Mouse (Mus musculus) adrenal gland, adult 2 months (tissue): ENCODE results near the gene Ssxb6. TPM values are rescaled to one million over a fixed set of nuclear protein-coding genes. Genes with fewer than 3 reads are reported as not detected.
"Not testable (repeated sequence)": the region's sequence is repeated elsewhere in the genome, so short reads cannot be mapped to it uniquely, and the experiment has no call there.

Source experiments
- DNase-seq: peaks from one replicate; pipeline ENCODE4 v3.0.0; 2021
- long read RNA-seq: library from polyadenylated mRNA; stranded (forward); transcript quantifications from one replicate; pipeline ENCODE4 v2.0.0, GENCODE M21; 2021
- polyA plus RNA-seq: library from polyadenylated mRNA; depleted of rRNA; stranded (reverse); fragments of >200 nt; gene quantifications from 2 replicates; pipeline ENCODE4 v1.2.3, GENCODE M21; 2012; rRNA removed
- total RNA-seq, 2 experiments: library from RNA; stranded (reverse); gene quantifications; 2 replicates each; pipeline ENCODE4 v1.2.3; 2021

Ssxb6 gene
- total RNA-seq (not detected), polyA plus RNA-seq (not detected in 2 replicates)
- long read RNA-seq, result 0 reads

GRCm38 (mm10) chrX:8548155-8548554 lies at the start of gene Ssxb6:
Gene Ssxb6 (minus strand): TSS chrX:8548255.
- not testable (repeated sequence) for DNase-seq

DNA sequence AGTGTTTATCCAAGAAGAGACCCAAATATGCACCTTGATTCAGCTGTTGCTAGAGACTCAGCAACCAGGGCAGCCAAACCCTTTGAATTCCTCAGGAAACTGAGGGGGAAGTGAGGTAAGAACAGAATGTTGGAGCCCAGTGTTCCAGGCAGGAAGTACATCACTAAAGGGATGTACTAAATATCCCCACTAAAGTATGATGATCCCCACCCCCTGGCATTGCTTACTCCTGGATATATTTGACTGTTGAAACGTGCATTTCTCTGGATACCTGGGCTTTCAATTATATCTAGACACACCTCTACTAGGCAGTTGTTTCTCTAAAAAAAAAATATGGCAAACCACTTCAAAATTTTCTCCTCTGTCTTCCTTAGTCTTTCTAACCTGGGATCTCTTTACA lies 43.7 kb upstream of the Ssxb6 start, which contains the start of gene Ssxb3:
Gene Ssxb3, minus strand, starts transcription at position 101 of the 400 bp plus-strand sequence.
- DNase-seq, result not testable (repeated sequence)

GRCm38 (mm10) chrX:8524854-8525253 lies 23.2 kb downstream of the Ssxb6 start, which contains the start of gene Gm14459:
Gene Gm14459 (minus strand): TSS chrX:8524954.
- no peak for DNase-seq

Other genes with a start within 250 kb of the Ssxb6 start
- gene Ssxb10, start 220.8 kb downstream of the Ssxb6 start, total RNA-seq, result not detected
- not detected in 2 replicates for gene Ssxb10, start 220.8 kb downstream of the Ssxb6 start, polyA plus RNA-seq
- not detected for gene Ssxb9, start 181.3 kb downstream of the Ssxb6 start, total RNA-seq
- gene Ssxb9, start 181.3 kb downstream of the Ssxb6 start, polyA plus RNA-seq, result not detected in 2 replicates
- not detected for gene Ssxb1, start 134.9 kb downstream of the Ssxb6 start, total RNA-seq
- gene Ssxb1, start 134.9 kb downstream of the Ssxb6 start, polyA plus RNA-seq, result not detected in 2 replicates
- not detected for gene Ssxb2, start 86.5 kb downstream of the Ssxb6 start, total RNA-seq
- not detected in 2 replicates for gene Ssxb2, start 86.5 kb downstream of the Ssxb6 start, polyA plus RNA-seq
- gene Gm14459, start 23.3 kb downstream of the Ssxb6 start, total RNA-seq, result not detected
- not detected in 2 replicates for gene Gm14459, start 23.3 kb downstream of the Ssxb6 start, polyA plus RNA-seq
- gene Ssxb3, start 43.6 kb upstream of the Ssxb6 start, total RNA-seq, result not detected
- gene Ssxb3, start 43.6 kb upstream of the Ssxb6 start, polyA plus RNA-seq, result not detected in 2 replicates
- gene Ssxb8, start 142.6 kb upstream of the Ssxb6 start, total RNA-seq, result not detected
- not detected in 2 replicates for gene Ssxb8, start 142.6 kb upstream of the Ssxb6 start, polyA plus RNA-seq
- gene Ssx9, start 200.2 kb upstream of the Ssxb6 start, total RNA-seq, result not detected
- gene Ssx9, start 200.2 kb upstream of the Ssxb6 start, polyA plus RNA-seq, result not detected in 2 replicates